Mouse (Mus musculus) liver, embryonic 12.5 days (tissue): ENCODE data around the gene Zbtb20. TPM values are rescaled to one million over a fixed set of nuclear protein-coding genes. Genes with fewer than 3 reads are reported as not detected.
"Not testable (repeated sequence)": the region's sequence is repeated elsewhere in the genome, so short reads cannot be mapped to it uniquely, and the experiment has no call there.

Experiments used
- ATAC-seq: fragments of 200-750 bp; cut with Nextera tagmentation; 2 replicates; pipeline ENCODE4 v1.8.0; 2017; ENCODE audit warnings: moderate number of reproducible peaks, mild to moderate bottlenecking, moderate library complexity
- H3K27ac ChIP-seq: fragments of 300-500 bp; sonication (generic); 2 replicates; pipeline ENCODE4 v1.5.1; 2016; ENCODE audit warnings: mild to moderate bottlenecking
- H3K27me3 ChIP-seq: fragments of 300-500 bp; sonication (generic); replicated peaks from 2 replicates; pipeline ENCODE4 v1.6.1; 2016; ENCODE audit warnings: mild to moderate bottlenecking, moderate library complexity
- H3K36me3 ChIP-seq: fragments of 300-500 bp; sonication (generic); 2 replicates; pipeline ENCODE4 v1.6.1; 2016; ENCODE audit warnings: mild to moderate bottlenecking, moderate library complexity
- H3K4me1 ChIP-seq: fragments of 300-500 bp; sonication (generic); 2 replicates; pipeline ENCODE4 v1.6.1; 2016
- H3K4me2 ChIP-seq: fragments of 300-500 bp; sonication (generic); 2 replicates; pipeline ENCODE4 v1.6.1; 2016; ENCODE audit warnings: mild to moderate bottlenecking, moderate library complexity
- H3K4me3 ChIP-seq: fragments of 300-500 bp; sonication (generic); 2 replicates; pipeline ENCODE4 v1.5.1; 2016; ENCODE audit warnings: mild to moderate bottlenecking, moderate library complexity
- H3K9ac ChIP-seq: fragments of 300-500 bp; sonication (generic); 2 replicates; pipeline ENCODE4 v1.6.1; 2016; ENCODE audit warnings: mild to moderate bottlenecking, moderate library complexity
- H3K9me3 ChIP-seq: fragments of 300-500 bp; sonication (generic); replicated peaks from 2 replicates; pipeline ENCODE4 v1.6.1; 2016; ENCODE audit warnings: mild to moderate bottlenecking, moderate library complexity
- WGBS: fragments of 180-500 bp; shearing (Covaris S2); methylation state at CpG from one replicate; pipeline ENCODE4 v1.1.7; 2016; ENCODE audit not compliant: insufficient replicate concordance; 5-methylcytosine and 5-hydroxymethylcytosine counted together
- polyA plus RNA-seq: library from polyadenylated mRNA; unstranded; fragments of >200 nt; fragmentation: Nextera tagmentation; extraction: Ambion mirVana; gene quantifications from 2 replicates; pipeline ENCODE4 v1.2.1, GENCODE M21; 2016

Gene Zbtb20
- polyA plus RNA-seq, 1 experiment from 2014 or later = 3.8 TPM

DNA sequence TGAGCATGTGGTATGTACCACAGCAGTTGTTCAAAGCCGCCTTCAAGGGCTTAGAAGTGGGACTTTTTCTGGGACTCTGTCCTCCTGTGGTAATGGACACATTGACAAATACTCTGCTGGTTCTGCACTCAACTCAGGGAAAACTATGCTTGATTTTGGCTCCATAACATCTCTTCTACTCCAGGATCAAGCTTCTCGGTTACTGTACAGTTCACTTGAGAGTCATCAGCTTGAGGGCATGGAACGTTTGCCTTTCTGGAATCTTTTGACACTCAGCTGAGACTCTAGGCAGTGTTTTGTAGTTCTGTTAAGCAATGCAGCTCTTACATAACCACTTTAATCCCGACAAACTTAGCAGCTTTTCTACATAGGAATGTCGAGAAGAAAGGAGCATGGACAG lies 36.1 kb downstream of the Zbtb20 start:
- H3K9ac ChIP-seq = no peak overlapping the region
- no peaks in the 10 kb centered on the region for H3K27me3 ChIP-seq
- H3K4me2 ChIP-seq = no peak overlapping the region
- WGBS = 59% methylated on average over 5 of the region's 5 CpGs
- H3K27ac ChIP-seq = no peak overlapping the region
- no peak for ATAC-seq
- H3K4me1 ChIP-seq = no peaks in the 10 kb centered on the region
- H3K9me3 ChIP-seq = no peaks in the 10 kb centered on the region
- H3K36me3 ChIP-seq = no peaks in the 10 kb centered on the region
- H3K4me3 ChIP-seq = no peak overlapping the region

GRCm38 (mm10) chr16:42913291-42913690 lies 37.6 kb downstream of the Zbtb20 start:
- 63% methylated on average over 8 of the region's 8 CpGs for WGBS
- Histone ChIP-seq H3K9me3 (no peaks in the 10 kb centered on the region), H3K27me3 (no peaks in the 10 kb centered on the region), H3K4me2 (no peak overlapping the region), H3K9ac (no peak overlapping the region), H3K4me1 (no peaks in the 10 kb centered on the region), H3K4me3 (no peak overlapping the region), H3K36me3 (no peaks in the 10 kb centered on the region), H3K27ac (no peak overlapping the region)
- ATAC-seq = no peak

DNA sequence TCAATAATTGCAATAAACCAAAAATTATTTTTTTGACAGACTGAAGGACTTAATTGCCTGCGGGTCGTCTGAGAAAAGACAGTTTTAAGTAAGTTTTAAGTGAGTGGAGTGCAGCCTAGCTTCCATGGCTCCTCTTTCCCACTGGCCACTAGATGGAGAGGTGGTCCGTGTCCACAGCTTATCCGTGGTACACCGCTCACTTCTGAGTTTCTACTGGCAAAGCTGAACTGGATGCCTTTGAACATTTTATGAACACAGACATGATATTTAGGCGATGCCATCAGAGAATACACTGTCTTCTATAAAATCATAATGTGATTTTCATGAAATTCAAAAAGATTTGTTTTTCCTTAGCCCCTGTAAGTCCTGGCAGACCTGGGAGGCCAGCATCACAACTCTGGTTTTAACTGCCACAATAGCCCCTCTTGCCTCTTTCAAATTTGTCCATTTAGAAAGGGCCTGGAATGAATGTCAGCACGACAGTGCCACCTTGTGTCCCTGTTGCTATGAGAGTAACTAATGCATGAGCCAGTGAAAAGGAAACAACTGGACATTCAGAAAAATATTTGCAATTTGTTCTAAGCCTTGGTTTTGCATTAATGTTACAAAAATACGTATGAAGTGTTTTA lies 38.9 kb downstream of the Zbtb20 start:
- Histone ChIP-seq H3K4me1 (no peaks in the 10 kb centered on the region), H3K9me3 (no peaks in the 10 kb centered on the region), H3K4me3 (no peak overlapping the region), H3K27ac (no peak overlapping the region), H3K27me3 (no peaks in the 10 kb centered on the region), H3K36me3 (no peaks in the 10 kb centered on the region), H3K9ac (no peak overlapping the region), H3K4me2 (no peak overlapping the region)
- no peak for ATAC-seq
- 48% methylated on average over 8 of the region's 8 CpGs for WGBS

DNA sequence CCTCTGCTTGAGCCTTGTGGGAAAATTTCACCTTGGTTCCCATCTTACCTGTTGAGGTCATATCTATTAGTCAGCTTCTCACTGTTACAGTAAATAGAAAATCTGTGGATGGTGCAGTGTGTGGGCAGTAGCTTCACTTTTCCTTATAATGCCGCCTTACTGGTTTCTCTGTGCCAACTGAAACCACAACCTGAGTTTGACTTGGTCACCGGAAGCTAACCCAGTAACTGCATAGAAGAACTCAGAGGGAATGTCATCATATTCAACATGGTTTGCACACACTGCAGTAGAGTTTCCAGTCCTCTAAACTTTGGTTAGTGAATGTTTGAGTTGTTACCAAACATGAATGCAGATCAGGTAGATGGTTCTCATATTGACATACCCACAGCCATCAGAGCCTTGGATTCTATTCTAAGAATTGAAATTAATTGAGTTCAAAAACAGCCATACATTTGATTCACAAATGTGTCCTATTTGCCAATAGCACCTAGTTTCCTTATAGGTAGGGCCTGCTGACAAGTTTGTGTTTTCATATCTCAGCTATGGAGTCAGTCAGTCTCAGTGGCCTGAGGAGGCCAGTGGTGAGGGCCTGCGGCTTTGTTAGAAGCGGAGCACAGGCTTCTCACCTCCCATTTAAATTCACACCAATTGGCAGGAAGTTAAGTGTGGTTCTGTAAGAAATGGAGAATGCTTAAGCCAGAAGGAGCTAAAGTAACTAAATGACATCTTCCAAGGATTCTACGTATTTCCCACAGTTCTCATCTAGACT lies 44.5 kb downstream of the Zbtb20 start:
- no peak for ATAC-seq
- H3K4me3 ChIP-seq = no peak overlapping the region
- H3K9ac ChIP-seq = no peak overlapping the region
- H3K27me3 ChIP-seq = no peaks in the 10 kb centered on the region
- no peaks in the 10 kb centered on the region for H3K4me1 ChIP-seq
- H3K36me3 ChIP-seq = no peaks in the 10 kb centered on the region
- no peaks in the 10 kb centered on the region for H3K9me3 ChIP-seq
- no peak overlapping the region for H3K4me2 ChIP-seq
- WGBS = 76% methylated on average over 5 of the region's 5 CpGs
- no peak overlapping the region for H3K27ac ChIP-seq

GRCm38 (mm10) chr16:42921436-42921835 lies 45.8 kb downstream of the Zbtb20 start:
- Histone ChIP-seq H3K36me3 (no peaks in the 10 kb centered on the region), H3K27me3 (no peaks in the 10 kb centered on the region), H3K4me1 (no peaks in the 10 kb centered on the region), H3K4me3 (no peak overlapping the region), H3K4me2 (no peak overlapping the region), H3K9ac (no peak overlapping the region), H3K9me3 (no peaks in the 10 kb centered on the region), H3K27ac (no peak overlapping the region)
- ATAC-seq = no peak
- 56% methylated on average over 4 of the region's 4 CpGs for WGBS

DNA sequence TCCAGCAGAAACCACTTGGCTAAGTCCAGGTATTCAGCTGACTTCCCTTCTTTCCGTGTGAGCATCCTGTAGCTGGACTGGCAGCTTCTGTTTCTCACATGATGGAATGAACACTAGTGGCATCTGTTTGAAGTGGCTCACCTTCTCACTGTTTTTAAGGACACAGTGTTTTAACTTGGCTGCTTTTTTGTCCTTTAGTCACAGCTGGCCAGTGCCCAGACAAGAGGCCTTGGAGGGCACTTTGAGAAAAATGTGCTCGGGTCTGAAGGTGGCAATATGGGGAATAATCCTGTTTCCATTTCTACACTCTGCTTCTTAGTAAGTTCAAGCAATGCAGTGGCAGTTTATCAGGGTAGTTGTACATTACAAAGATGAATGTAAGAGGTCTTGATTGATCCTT lies 62.5 kb downstream of the Zbtb20 start:
- H3K4me3 ChIP-seq = no peak overlapping the region
- WGBS = 55% methylated on average over 2 of the region's 2 CpGs
- no peak overlapping the region for H3K27ac ChIP-seq
- H3K4me1 ChIP-seq = no peaks in the 10 kb centered on the region
- H3K9ac ChIP-seq = no peak overlapping the region
- no peak for ATAC-seq
- H3K36me3 ChIP-seq = no peaks in the 10 kb centered on the region
- no peaks in the 10 kb centered on the region for H3K9me3 ChIP-seq
- no peaks in the 10 kb centered on the region for H3K27me3 ChIP-seq
- no peak overlapping the region for H3K4me2 ChIP-seq

DNA sequence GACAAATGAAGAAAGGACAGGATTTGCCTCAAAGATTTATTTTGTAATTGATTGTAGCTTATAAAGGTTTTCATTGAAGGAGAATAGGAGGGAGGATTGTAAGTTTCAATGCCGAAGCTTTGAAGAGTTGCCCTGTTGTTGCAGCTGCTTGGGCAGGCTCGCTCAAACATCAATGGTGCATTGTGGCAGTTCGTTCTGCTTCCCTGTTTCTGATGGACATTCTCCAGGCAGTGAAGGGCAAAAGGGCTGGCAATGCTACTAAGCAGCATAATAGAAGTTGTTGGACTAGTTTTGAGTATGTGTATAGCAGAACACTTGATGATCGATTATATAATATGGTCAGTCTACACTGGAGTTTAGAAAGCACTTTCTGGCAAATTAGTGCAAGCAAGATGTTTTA lies 71.3 kb downstream of the Zbtb20 start:
- Histone ChIP-seq H3K4me2 (no peak overlapping the region), H3K36me3 (no peaks in the 10 kb centered on the region), H3K4me1 (no peaks in the 10 kb centered on the region), H3K9me3 (no peaks in the 10 kb centered on the region), H3K9ac (no peak overlapping the region), H3K27me3 (no peaks in the 10 kb centered on the region), H3K4me3 (no peak overlapping the region), H3K27ac (no peak overlapping the region)
- 73% methylated on average over 4 of the region's 4 CpGs for WGBS
- no peak for ATAC-seq

DNA sequence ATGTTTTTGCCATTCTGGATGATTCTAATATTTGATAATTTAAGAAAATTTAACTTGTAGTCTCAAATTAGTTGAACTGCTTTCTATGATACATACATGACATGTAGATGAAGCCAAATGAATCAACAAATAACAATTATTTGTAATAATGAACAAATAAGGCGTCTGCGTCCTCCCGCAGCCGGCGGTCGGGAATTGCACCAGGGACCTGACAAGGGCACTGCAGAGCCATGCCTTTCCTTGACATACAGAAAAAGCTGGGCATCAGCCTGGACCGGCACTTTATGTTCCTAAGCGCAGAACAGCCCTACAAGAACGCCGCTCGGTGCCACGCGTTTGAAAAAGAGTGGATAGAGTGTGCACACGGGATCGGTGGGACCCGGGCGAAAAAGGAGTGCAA lies 79.7 kb downstream of the Zbtb20 start:
- H3K4me2 ChIP-seq, H3K4me3 ChIP-seq, H3K27me3 ChIP-seq, H3K9me3 ChIP-seq, H3K4me1 ChIP-seq, ATAC-seq, H3K27ac ChIP-seq, H3K9ac ChIP-seq, H3K36me3 ChIP-seq: not testable (repeated sequence)
- 87% methylated on average over 17 of the region's 17 CpGs for WGBS

DNA sequence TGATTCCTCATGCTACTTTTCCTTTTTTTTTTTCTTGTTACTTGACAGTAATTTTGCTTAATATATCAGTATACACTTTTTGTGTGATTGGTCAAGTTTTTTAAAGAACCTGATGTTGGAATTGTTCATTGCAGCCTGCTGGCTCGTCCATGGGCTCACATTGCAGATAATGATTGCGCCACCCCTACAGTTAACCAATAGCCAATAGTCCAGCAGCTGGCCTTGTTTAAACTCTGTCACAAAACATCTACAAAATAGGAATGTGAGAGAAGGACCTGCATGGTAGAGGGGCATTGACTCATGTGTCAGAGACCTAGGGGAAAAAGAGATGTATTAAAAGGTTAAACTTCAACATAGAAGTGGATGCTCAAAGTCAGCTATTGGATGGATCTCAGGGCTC lies 97.2 kb downstream of the Zbtb20 start:
- Histone ChIP-seq H3K4me3 (no peak overlapping the region), H3K4me2 (no peak overlapping the region), H3K9me3 (no peaks in the 10 kb centered on the region), H3K27me3 (no peaks in the 10 kb centered on the region), H3K9ac (no peak overlapping the region), H3K4me1 (no peaks in the 10 kb centered on the region), H3K36me3 (no peaks in the 10 kb centered on the region), H3K27ac (no peak overlapping the region)
- no peak for ATAC-seq
- 67% methylated on average over 2 of the region's 2 CpGs for WGBS

GRCm38 (mm10) chr16:42998896-42999295 lies 123.2 kb downstream of the Zbtb20 start:
- Histone ChIP-seq H3K27ac (no peak overlapping the region), H3K9ac (no peak overlapping the region), H3K9me3 (no peaks in the 10 kb centered on the region), H3K36me3 (no peaks in the 10 kb centered on the region), H3K4me3 (no peak overlapping the region), H3K27me3 (no peaks in the 10 kb centered on the region), H3K4me2 (no peak overlapping the region), H3K4me1 (no peaks in the 10 kb centered on the region)
- ATAC-seq = no peak
- WGBS = 64% methylated on average over 1 of the region's 1 CpGs

DNA sequence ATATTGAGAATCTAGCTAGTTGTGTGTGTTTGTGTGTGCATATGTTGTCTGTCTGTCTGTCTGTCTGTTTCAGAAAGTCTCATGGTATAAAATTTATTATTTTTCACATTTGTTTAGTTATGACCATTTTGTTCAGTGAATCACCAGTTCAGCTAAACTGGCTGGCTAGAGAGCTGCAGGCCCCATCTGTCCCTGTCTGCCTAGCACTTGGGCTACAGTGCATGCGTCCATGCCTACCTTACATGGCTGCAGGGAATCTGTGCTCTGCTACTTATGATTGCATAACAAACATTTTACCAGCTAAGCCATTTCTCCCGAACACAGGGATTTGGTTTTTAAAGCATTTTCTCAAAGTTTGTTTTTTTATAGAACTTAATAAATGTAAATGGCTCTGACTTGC lies 150.7 kb downstream of the Zbtb20 start:
- Histone ChIP-seq H3K36me3 (no peaks in the 10 kb centered on the region), H3K4me3 (no peak overlapping the region), H3K4me1 (no peaks in the 10 kb centered on the region), H3K4me2 (no peak overlapping the region), H3K9ac (no peak overlapping the region), H3K9me3 (no peaks in the 10 kb centered on the region), H3K27me3 (no peaks in the 10 kb centered on the region), H3K27ac (no peak overlapping the region)
- 64% methylated on average over 2 of the region's 2 CpGs for WGBS
- no peak for ATAC-seq

GRCm38 (mm10) chr16:43029243-43029642 lies 153.6 kb downstream of the Zbtb20 start:
- WGBS = 63% methylated on average over 3 of the region's 3 CpGs
- Histone ChIP-seq H3K4me3 (no peak overlapping the region), H3K36me3 (no peaks in the 10 kb centered on the region), H3K27me3 (no peaks in the 10 kb centered on the region), H3K9me3 (no peaks in the 10 kb centered on the region), H3K4me1 (no peaks in the 10 kb centered on the region), H3K4me2 (no peak overlapping the region), H3K9ac (no peak overlapping the region), H3K27ac (no peak overlapping the region)
- no peak for ATAC-seq

GRCm38 (mm10) chr16:43035709-43036108 lies 160.0 kb downstream of the Zbtb20 start:
- Histone ChIP-seq H3K9me3 (no peaks in the 10 kb centered on the region), H3K4me2 (no peak overlapping the region), H3K4me1 (no peaks in the 10 kb centered on the region), H3K36me3 (no peaks in the 10 kb centered on the region), H3K4me3 (no peak overlapping the region), H3K9ac (no peak overlapping the region), H3K27ac (no peak overlapping the region), H3K27me3 (no peaks in the 10 kb centered on the region)
- ATAC-seq = no peak
- 59% methylated on average over 6 of the region's 6 CpGs for WGBS
